Mouse (Mus musculus) heart, adult 9 months (tissue): Measurements from ENCODE around the gene Dab1.

ENCODE experiments used
- DNase-seq, 2 experiments: peaks; one replicate each; pipeline ENCODE4 v3.0.0; 2022; ENCODE audit warnings: low spot score in 2 of 2

The Dab1 gene

DNA sequence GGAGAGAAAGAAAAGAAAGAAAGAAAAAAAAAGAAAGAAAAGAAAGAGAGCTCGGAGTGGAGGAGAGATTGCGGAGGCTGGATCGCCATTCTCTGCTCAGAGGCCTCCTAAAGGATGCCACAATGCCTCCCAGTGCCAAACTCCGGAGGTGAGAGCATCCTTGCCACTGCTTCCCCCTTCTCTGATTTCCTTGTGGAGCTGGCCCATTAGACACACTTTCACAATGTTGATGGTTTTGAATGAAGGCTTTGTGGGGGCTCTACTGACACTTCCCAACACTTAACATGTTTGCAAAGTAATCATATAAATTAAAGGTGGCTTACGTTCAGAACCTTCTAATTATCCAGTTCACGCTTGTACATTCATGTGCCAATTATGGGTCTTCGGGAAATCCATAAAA lies 749.9 kb downstream of the Dab1 start:
- DNase-seq, result no peak

DNA sequence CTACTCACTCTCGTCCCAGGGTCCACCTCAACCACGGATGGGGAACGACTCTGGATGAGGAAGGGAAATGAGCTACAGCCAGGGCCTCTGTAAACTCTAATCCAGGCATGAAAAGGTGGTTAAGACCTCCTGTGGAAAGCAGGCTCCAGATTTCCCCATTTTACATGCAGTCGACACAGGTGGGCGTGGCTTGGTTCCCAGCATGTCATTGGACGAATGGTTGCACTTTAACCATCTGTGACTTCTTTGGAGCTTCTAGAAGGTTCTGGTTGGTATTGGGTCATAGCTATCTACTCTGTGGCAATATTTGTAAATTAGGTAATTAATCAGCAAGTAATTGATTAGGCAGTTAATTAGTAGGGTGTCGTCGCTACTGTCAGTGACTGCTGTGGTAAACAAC lies 752.0 kb downstream of the Dab1 start:
- DNase-seq, result no peak

DNA sequence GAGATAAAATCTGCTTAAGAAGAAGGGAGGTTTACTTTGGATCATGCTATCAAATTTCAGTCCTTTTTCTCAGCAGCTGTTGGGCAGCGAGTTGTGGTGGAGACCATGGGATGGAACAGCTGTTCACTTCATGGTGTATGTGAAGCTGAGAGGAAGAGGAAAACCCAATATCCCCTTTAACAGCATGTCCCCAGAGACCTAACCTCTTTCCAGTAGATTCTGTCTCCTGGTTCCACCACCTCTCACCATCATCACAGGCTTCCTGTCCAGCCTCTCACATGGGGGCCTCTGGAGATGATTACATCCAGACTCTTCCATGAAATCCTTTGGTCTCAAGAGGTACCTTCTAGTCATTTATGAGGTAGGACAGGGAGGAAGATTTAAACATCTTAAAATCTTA lies 755.0 kb downstream of the Dab1 start:
- DNase-seq, result no peak

DNA sequence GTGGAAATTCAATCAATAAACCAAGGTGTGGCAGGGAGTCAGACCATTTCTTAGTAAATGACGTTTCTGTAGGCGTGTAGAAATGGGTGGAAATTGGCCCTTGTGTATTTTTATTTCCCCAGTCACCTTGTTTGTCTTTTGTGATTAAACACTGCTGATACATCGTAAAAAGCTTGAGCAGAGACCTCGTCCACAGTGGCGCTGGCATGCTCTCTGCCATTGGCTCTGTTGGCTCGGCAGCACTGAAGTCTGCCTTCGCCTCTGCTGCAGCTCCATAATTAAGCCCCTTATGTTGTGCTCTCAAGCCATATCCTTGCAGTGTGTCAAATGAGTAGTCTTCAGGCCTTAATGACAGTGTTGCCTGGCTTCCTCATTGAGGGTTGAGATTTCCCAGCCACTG lies 765.5 kb downstream of the Dab1 start:
- DNase-seq, result no peak

DNA sequence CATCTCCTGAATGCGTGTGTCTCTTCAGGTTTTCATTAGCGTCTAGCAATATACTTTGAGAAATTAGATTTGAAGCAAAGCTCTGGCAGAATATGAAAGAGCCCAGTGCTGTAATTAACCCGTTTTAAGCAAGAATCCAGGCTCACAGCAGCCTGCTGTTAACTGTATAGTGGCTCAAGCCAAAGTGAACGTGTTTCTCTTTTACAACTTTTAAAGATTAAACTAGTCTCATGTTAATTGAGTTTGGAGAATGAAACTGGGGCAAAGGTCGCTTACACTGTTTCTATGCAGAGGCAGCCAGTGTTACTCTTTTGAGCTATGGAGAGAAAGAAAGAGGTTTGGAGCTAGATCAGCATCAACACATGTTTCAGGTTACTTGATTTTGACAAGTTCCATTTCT lies 766.1 kb downstream of the Dab1 start:
- no peak for DNase-seq

GRCm38 (mm10) chr4:104395515-104395914 lies 776.4 kb downstream of the Dab1 start:
- no peak for DNase-seq

DNA sequence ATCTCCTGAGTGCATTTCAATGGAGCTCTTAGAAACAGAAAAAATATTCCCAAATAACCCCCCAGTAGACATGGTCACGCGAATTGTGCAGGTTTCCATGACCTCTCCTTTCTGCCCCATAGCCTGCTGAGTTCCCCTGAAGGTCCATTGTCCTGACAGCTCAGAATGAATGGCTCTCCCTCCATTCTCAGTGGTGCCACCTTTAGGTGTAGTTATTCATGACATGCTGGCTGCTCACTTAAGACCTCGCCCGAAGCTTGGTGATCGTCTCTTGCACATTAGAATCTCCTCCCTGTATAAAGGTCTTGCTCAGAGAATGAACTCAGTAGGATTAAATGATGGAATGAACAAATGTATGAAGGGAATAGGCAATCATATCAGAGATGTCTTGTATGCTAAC lies 776.9 kb downstream of the Dab1 start:
- DNase-seq, result no peak

GRCm38 (mm10) chr4:104399106-104399730 lies 780.1 kb downstream of the Dab1 start:
- no peak for DNase-seq

- no peak for DNase-seq
Measured at GRCm38 (mm10) chr4:104404099-104404498, 784.9 kb downstream of the Dab1 start.

- DNase-seq, result no peak
Measured at GRCm38 (mm10) chr4:104410922-104411321, 791.8 kb downstream of the Dab1 start.

DNA sequence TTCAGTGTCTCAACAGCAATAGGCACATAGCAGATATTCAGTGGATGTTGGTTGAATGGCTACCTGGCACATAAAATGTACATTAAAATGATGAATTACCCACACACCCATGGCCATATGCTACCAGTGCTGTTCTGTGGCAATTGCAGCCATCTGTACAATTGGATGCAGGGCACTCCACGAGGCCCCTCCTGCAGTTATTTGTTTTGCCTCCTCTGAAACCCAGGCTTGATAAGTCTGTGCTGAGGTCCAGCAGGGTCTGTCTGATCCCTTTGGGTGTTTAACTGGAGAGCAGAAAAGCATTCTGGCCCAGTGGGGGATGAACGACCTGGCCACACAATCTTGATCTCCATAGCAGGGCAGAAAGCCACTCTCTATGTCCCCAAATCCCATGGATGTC lies 796.3 kb downstream of the Dab1 start:
- DNase-seq, result no peak

- no peak for DNase-seq
Measured at GRCm38 (mm10) chr4:104418354-104418753, 799.2 kb downstream of the Dab1 start.

GRCm38 (mm10) chr4:104420983-104421680 lies 802.0 kb downstream of the Dab1 start:
- no peak for DNase-seq

DNA sequence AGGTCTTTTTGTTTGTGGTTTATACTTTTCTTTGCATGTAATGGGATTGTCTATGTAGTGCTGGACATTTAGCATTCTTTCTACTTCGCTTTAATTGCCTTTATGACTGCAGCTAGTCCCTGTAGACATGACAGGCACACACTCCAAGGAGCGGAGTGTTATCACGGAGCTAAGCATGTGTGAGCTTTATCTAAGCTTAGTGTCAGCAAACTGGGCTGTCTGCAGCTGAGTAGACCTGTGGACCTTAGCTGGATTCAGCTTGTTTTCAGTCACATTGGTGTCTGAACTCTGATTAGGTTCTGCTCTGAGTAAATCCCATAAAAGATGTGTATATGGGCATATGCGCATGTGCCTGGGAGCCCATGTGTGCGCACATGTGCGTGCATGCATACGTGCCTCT lies 810.0 kb downstream of the Dab1 start:
- no peak for DNase-seq

GRCm38 (mm10) chr4:104431231-104431855 lies 812.2 kb downstream of the Dab1 start:
- DNase-seq, result no peak

DNA sequence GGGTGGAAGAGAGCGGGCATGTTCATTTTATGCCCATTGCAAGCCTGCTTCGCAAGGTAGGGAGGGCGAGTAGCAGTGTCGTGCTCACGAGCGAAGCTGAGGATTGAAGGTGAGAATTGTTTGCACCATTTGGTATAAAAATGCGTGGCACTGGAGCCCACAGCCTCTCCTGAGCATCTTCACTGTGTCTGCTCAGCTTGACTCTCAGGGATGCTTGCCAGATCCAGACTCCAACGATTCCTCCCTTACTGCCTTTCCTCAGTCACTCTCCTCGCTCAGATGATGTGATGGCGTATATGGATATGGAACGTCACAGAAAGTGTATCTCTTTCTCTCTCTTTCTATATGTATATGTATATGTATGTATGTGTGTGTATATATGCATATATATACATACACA lies 813.0 kb downstream of the Dab1 start:
- no peak for DNase-seq

DNA sequence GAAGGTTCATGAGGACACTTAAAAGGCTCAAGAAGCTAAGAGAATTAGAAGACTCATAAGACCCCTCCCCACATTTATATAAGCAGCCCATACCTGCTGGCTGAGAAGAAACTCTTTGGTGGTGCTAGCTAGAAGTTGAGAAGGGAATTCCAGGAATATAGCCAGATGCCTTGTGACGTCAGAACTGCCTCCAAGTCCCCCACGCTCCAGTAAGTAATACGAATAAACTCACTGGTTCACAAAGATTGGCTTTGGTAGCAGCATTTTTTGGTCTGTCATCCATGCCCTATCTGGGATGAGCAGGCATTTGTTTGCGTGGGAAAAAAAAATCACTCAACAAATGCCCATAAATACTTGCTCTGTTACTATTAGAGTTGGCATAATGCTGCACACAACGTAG lies 816.6 kb downstream of the Dab1 start:
- DNase-seq, result no peak

DNA sequence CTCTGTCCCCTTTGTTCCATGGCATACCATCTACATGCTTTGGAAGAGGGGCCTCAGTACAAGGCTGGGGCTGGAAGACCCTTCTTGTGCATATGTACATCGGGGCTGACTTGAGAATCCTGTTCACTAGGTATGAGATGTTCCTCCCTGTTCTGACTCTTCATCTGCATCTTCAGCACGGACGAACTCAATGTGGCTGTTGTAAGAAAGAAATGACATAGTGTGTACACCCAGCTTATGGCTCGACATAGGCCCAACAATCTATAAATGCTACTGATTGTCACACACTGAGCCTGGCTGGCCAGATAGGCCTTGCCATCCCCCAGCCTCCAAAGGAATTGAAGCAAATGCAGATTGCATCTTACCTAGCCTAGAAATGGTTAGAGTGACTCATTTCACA lies 817.3 kb downstream of the Dab1 start:
- no peak for DNase-seq

GRCm38 (mm10) chr4:104438730-104439129 lies 819.6 kb downstream of the Dab1 start:
- DNase-seq, result no peak

DNA sequence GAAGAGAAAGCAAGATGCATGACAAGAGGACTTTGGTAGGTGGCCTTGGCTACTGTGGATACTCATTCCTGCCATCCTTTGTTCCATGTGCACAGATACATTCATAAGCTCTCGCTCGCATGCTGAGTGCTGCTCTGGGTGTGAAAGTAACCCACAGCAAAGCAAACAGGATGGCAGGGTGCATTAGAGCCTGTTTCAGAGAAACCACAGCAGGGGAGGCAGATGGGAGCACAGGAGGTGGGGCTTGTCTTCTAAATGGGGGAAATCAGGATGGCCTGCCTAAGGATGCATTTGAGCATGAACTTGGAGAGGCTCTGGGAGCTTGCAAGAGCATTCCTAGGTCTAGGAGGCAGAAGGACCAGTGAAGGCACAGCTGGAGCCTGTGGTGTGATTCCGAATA lies 820.5 kb downstream of the Dab1 start:
- no peak for DNase-seq

- DNase-seq, result no peak
Measured at GRCm38 (mm10) chr4:104442925-104443747, 824.0 kb downstream of the Dab1 start.

GRCm38 (mm10) chr4:104443775-104444174 lies 824.6 kb downstream of the Dab1 start:
- DNase-seq, result no peak
